Mouse (Mus musculus): ENCODE data around the gene Nkrf. TPM values are rescaled to one million over a fixed set of nuclear protein-coding genes. Genes with fewer than 3 reads are reported as not detected.

Nkrf gene
- 4.7 and 4.9 TPM in 2 replicates for polyA plus RNA-seq (2014; fragmentation: Nextera tagmentation; extraction: Ambion mirVana)

DNA sequence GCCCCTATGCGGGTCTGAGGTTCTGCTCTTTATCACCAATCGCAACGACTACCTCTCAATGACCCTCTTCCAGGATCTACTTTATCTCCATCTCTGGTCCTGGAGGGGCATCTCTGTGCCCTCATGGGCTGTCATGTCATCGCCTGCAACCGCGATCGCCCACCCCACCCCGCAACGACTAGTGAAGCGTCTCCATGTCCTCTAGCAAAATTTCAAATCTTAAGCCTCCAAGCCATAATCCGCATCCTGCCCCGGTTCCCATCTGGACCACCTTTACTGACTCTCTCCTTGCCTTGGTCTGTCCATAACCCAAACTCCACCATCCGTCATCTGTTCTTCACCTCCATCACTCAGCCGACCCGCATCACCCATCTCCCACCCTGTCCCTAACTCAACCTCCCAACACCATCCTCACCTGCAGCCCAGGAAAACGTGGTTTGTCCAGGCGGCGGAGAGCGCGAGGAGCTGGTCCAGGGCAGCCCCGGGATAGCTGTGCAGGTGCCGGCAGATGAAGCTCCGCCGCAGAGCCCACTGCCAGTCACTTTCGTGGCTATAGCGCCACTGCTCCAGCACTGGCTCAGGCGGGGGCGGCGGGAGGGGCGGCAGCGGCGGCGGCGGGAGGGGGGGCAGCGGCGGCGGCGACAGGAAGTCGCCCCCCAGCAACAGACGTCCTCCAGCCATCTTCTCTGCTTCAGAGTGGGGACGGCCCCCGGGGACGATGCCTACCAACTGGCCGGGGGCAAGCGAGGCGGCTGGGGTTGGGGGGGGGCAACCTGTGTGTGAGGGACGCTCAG lies at the start of gene Nkrf:
Nkrf (minus strand) TSS at position 579 of the 794 bp plus-strand sequence.
- DNase-seq (ENCODE audit: low spot score) (peak; percentile 59), ATAC-seq (replicated peaks; ENCODE audit: low FRiP score) (peak; percentile 79)
- Histone ChIP-seq H3K27me3 (ENCODE audit: control insufficient read depth, insufficient read depth, low read length) (no peaks in the 10 kb centered on the region), H3K27ac (ENCODE audit: low read depth, low read length) (0 out of 2 replicates have a peak within 1 kb of the TSS, but pooled peaks have one; percentile 37), H3K9me3 (ENCODE audit: control insufficient read depth, low read length) (no peaks in the 10 kb centered on the region), H3K4me3 (ENCODE audit: low read depth, low read length) (peak within 1 kb of the TSS; percentile 51), H3K4me2 (ENCODE audit: low read depth, low read length, severe bottlenecking) (peak within 1 kb of the TSS; percentile 59), H3K36me3 (ENCODE audit: control insufficient read depth, insufficient read depth, low read length) (no peaks in the 10 kb centered on the region), H3K4me1 (replicated peaks; ENCODE audit: control insufficient read depth, insufficient read depth, low read length) (no peaks in the 10 kb centered on the region), H3K9ac (ENCODE audit: low read length) (peak within 1 kb of the TSS; percentile 66)
- 18% methylated on average over 33 of the region's 47 CpGs for WGBS

DNA sequence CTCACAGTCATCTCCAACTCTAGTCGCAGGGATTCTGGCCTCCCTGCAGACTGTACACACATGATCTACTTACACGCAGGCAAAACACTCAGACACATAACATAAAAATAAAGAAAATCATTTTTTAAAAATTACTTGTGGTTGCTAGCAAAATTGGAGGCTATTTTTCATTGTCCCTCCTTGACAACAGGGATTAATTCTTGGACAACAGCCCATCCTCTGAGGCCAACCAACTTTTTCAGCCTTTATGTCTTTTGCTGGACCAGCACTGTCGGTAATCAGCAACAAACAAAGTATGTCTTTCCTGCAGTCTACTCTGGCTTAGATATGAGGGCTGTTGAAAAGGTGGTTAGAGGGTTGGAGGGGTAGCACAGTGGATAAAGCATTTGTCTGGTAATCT lies 38.4 kb upstream of the Nkrf start:
- 89% methylated on average over 3 of the region's 3 CpGs for whole genome bisulfite sequencing
- Histone ChIP-seq H3K9me3 (ENCODE audit: control insufficient read depth, low read length) (no peaks in the 10 kb centered on the region), H3K27me3 (ENCODE audit: control insufficient read depth, insufficient read depth, low read length) (no peaks in the 10 kb centered on the region), H3K4me3 (ENCODE audit: low read depth, low read length) (no peak overlapping the region), H3K9ac (ENCODE audit: low read length) (no peak overlapping the region), H3K4me1 (replicated peaks; ENCODE audit: control insufficient read depth, insufficient read depth, low read length) (no peaks in the 10 kb centered on the region), H3K27ac (ENCODE audit: low read depth, low read length) (no peak overlapping the region), H3K36me3 (ENCODE audit: control insufficient read depth, insufficient read depth, low read length) (no peaks in the 10 kb centered on the region; the same call in 1 of the 2 replicates), H3K4me2 (ENCODE audit: low read depth, low read length, severe bottlenecking) (no peak overlapping the region)
- DNase-seq (ENCODE audit: low spot score) (no peak), ATAC-seq (replicated peaks; ENCODE audit: low FRiP score) (no peak)

- Histone ChIP-seq H3K4me2 (ENCODE audit: low read depth, low read length, severe bottlenecking) (no peak overlapping the region), H3K9me3 (ENCODE audit: control insufficient read depth, low read length) (no peaks in the 10 kb centered on the region), H3K27ac (ENCODE audit: low read depth, low read length) (no peak overlapping the region), H3K4me1 (replicated peaks; ENCODE audit: control insufficient read depth, insufficient read depth, low read length) (no peaks in the 10 kb centered on the region), H3K36me3 (ENCODE audit: control insufficient read depth, insufficient read depth, low read length) (no peaks in the 10 kb centered on the region; the same call in 1 of the 2 replicates), H3K9ac (ENCODE audit: low read length) (no peak overlapping the region), H3K4me3 (ENCODE audit: low read depth, low read length) (no peak overlapping the region), H3K27me3 (ENCODE audit: control insufficient read depth, insufficient read depth, low read length) (no peaks in the 10 kb centered on the region)
- ATAC-seq (replicated peaks; ENCODE audit: low FRiP score), result no peak
- 88% methylated on average over 4 of the region's 4 CpGs for WGBS
- no peak for DNase-seq (ENCODE audit: low spot score)
These were observed 37.2 kb upstream of the Nkrf start for GRCm38 (mm10) chrX:36939806-36940413.

DNA sequence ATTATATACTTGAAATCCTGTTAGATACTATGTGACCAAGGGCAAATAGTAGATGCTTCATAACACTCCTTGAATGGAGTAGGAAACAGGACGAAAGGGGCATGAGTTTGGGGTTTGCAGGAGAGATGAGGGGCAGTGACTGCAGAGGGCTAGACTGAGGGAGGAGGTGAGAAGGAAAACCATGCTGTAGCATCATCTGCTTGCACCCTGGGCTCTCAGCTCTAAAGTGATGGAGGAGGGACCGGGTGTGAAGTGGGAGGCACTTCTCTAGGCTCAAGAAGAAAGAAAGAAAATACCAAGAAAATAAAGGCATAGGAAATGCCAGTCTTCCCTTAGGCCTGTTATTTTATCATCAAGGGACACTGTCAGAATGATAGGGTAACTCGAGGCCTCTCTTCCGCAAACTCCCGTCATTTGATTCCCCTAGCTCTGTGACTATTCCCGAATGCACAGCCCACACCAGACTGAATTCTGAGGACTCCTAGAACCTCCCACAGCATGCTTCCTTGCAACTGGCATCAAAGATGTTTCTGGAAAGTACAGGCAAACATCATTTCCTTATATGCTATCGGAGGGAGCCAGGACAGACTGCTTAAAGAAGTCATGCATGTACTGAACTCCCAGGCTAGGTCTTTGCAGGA lies 32.7 kb upstream of the Nkrf start:
- Histone ChIP-seq H3K27ac (ENCODE audit: low read depth, low read length) (no peak overlapping the region), H3K9ac (ENCODE audit: low read length) (no peak overlapping the region), H3K36me3 (ENCODE audit: control insufficient read depth, insufficient read depth, low read length) (no peaks in the 10 kb centered on the region), H3K4me1 (replicated peaks; ENCODE audit: control insufficient read depth, insufficient read depth, low read length) (no peaks in the 10 kb centered on the region), H3K4me3 (ENCODE audit: low read depth, low read length) (no peak overlapping the region), H3K4me2 (ENCODE audit: low read depth, low read length, severe bottlenecking) (no peak overlapping the region), H3K9me3 (ENCODE audit: control insufficient read depth, low read length) (no peaks in the 10 kb centered on the region), H3K27me3 (ENCODE audit: control insufficient read depth, insufficient read depth, low read length) (no peaks in the 10 kb centered on the region)
- 74% methylated on average over 7 of the region's 7 CpGs for WGBS
- DNase-seq (ENCODE audit: low spot score), result no peak
- ATAC-seq (replicated peaks; ENCODE audit: low FRiP score), result no peak

GRCm38 (mm10) chrX:36930574-36930973 lies 27.9 kb upstream of the Nkrf start:
- Histone ChIP-seq H3K27me3 (ENCODE audit: control insufficient read depth, insufficient read depth, low read length) (no peaks in the 10 kb centered on the region), H3K27ac (ENCODE audit: low read depth, low read length) (no peak overlapping the region), H3K4me2 (ENCODE audit: low read depth, low read length, severe bottlenecking) (no peak overlapping the region), H3K36me3 (ENCODE audit: control insufficient read depth, insufficient read depth, low read length) (no peaks in the 10 kb centered on the region), H3K9ac (ENCODE audit: low read length) (no peak overlapping the region), H3K9me3 (ENCODE audit: control insufficient read depth, low read length) (no peaks in the 10 kb centered on the region), H3K4me3 (ENCODE audit: low read depth, low read length) (no peak overlapping the region), H3K4me1 (replicated peaks; ENCODE audit: control insufficient read depth, insufficient read depth, low read length) (no peaks in the 10 kb centered on the region)
- WGBS, result 58% methylated on average over 1 of the region's 1 CpGs
- ATAC-seq (replicated peaks; ENCODE audit: low FRiP score) (no peak), DNase-seq (ENCODE audit: low spot score) (no peak)

DNA sequence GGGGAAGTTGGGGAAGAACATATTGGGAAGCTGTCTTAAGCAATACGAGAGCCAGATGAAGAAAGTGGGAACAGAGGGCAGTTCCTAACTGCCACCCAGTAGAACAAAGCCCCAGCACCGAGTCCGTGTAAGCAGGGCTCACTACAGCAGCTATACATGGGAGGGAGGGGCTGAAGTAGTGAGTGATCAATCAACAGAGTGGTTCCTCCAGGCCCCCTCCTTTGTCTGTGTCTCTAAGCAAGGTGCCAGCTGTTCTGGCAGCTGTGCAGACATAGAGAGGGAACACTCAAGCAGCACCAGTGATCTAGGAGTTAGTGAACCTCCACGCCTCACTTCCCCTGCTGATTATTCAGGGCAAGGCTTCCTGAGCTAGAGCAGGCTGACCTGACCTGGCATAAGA lies 27.0 kb upstream of the Nkrf start:
- H3K36me3 ChIP-seq (ENCODE audit: control insufficient read depth, insufficient read depth, low read length), result no peaks in the 10 kb centered on the region
- DNase-seq (ENCODE audit: low spot score), result no peak
- no peak overlapping the region for H3K4me3 ChIP-seq (ENCODE audit: low read depth, low read length)
- no peak overlapping the region for H3K4me2 ChIP-seq (ENCODE audit: low read depth, low read length, severe bottlenecking)
- 83% methylated on average over 4 of the region's 4 CpGs for WGBS
- H3K27ac ChIP-seq (ENCODE audit: low read depth, low read length), result no peak overlapping the region
- no peaks in the 10 kb centered on the region for H3K9me3 ChIP-seq (ENCODE audit: control insufficient read depth, low read length)
- H3K9ac ChIP-seq (ENCODE audit: low read length), result no peak overlapping the region
- no peaks in the 10 kb centered on the region for H3K27me3 ChIP-seq (ENCODE audit: control insufficient read depth, insufficient read depth, low read length)
- H3K4me1 ChIP-seq (replicated peaks; ENCODE audit: control insufficient read depth, insufficient read depth, low read length), result no peaks in the 10 kb centered on the region
- ATAC-seq (replicated peaks; ENCODE audit: low FRiP score), result no peak

DNA sequence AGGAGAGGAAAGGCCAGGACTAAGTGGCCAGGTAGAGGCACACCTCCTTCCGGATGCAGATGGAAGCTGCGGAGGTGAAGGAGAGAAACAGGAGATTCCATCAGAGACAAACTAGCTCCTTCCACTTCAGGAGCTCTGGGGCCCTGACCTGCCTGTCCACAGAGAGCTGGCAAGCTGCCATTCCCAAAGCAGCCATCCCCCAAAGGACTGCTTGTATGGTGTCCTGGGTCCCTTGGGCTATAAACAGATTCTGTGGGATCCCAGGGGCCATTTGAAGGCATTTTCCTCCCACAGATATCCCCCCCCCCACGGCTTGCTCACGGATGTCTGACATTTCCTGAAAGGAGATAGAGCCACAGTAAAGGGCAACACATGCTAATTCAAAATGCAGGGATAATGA lies 26.1 kb upstream of the Nkrf start:
- DNase-seq (ENCODE audit: low spot score) (no peak), ATAC-seq (replicated peaks; ENCODE audit: low FRiP score) (no peak)
- Histone ChIP-seq H3K4me2 (ENCODE audit: low read depth, low read length, severe bottlenecking) (no peak overlapping the region), H3K4me3 (ENCODE audit: low read depth, low read length) (no peak overlapping the region), H3K27me3 (ENCODE audit: control insufficient read depth, insufficient read depth, low read length) (no peaks in the 10 kb centered on the region), H3K36me3 (ENCODE audit: control insufficient read depth, insufficient read depth, low read length) (no peaks in the 10 kb centered on the region), H3K4me1 (replicated peaks; ENCODE audit: control insufficient read depth, insufficient read depth, low read length) (no peaks in the 10 kb centered on the region), H3K9me3 (ENCODE audit: control insufficient read depth, low read length) (no peaks in the 10 kb centered on the region), H3K27ac (ENCODE audit: low read depth, low read length) (no peak overlapping the region), H3K9ac (ENCODE audit: low read length) (no peak overlapping the region)
- WGBS, result 84% methylated on average over 4 of the region's 4 CpGs

- Histone ChIP-seq H3K9me3 (ENCODE audit: control insufficient read depth, low read length) (no peaks in the 10 kb centered on the region), H3K36me3 (ENCODE audit: control insufficient read depth, insufficient read depth, low read length) (no peaks in the 10 kb centered on the region), H3K9ac (ENCODE audit: low read length) (no peak overlapping the region), H3K4me3 (ENCODE audit: low read depth, low read length) (no peak overlapping the region), H3K27ac (ENCODE audit: low read depth, low read length) (no peak overlapping the region), H3K27me3 (ENCODE audit: control insufficient read depth, insufficient read depth, low read length) (no peaks in the 10 kb centered on the region), H3K4me1 (replicated peaks; ENCODE audit: control insufficient read depth, insufficient read depth, low read length) (no peaks in the 10 kb centered on the region), H3K4me2 (ENCODE audit: low read depth, low read length, severe bottlenecking) (no peak overlapping the region)
- ATAC-seq (replicated peaks; ENCODE audit: low FRiP score) (no peak), DNase-seq (ENCODE audit: low spot score) (no peak)
- 86% methylated on average over 4 of the region's 4 CpGs for WGBS
These were observed 18.6 kb upstream of the Nkrf start for GRCm38 (mm10) chrX:36921346-36921745.

Data from forebrain, embryonic 11.5 days (tissue).